Mouse (Mus musculus) stomach, postnatal 0 days (tissue): ENCODE data around the gene Gm36028. TPM values are rescaled to one million over a fixed set of nuclear protein-coding genes. Genes with fewer than 3 reads are reported as not detected.

Experiments used
- ATAC-seq: fragments of 200-750 bp; cut with Nextera tagmentation; 2 replicates; pipeline ENCODE4 v1.8.0; 2017; ENCODE audit not compliant: low FRiP score, low TSS enrichment
- DNase-seq: peaks from one replicate; pipeline ENCODE4 v3.0.0-alpha.2; 2016; ENCODE audit warnings: low spot score
- H3K27ac ChIP-seq: fragments of 300-500 bp; sonication (generic); replicated peaks from 2 replicates; pipeline ENCODE4 v1.5.1; 2014; ENCODE audit warnings: mild to moderate bottlenecking, control low read depth
- H3K27me3 ChIP-seq: fragments of 300-500 bp; sonication (generic); 2 replicates; pipeline ENCODE4 v1.6.1; 2014; ENCODE audit warnings: low read length; ENCODE audit not compliant: control insufficient read depth, insufficient read depth
- H3K36me3 ChIP-seq: fragments of 300-500 bp; sonication (generic); 2 replicates; pipeline ENCODE4 v1.6.1; 2014; ENCODE audit warnings: low read length, mixed read lengths; ENCODE audit not compliant: control insufficient read depth, insufficient read depth
- H3K4me1 ChIP-seq: fragments of 300-500 bp; sonication (generic); replicated peaks from 2 replicates; pipeline ENCODE4 v1.6.1; 2014; ENCODE audit warnings: antibody characterized with exemption; ENCODE audit not compliant: control insufficient read depth, insufficient read depth
- H3K4me2 ChIP-seq: fragments of 300-500 bp; sonication (generic); replicated peaks from 2 replicates; pipeline ENCODE4 v1.6.1; 2014; ENCODE audit warnings: low read depth, mild to moderate bottlenecking, control low read depth, moderate library complexity
- H3K4me3 ChIP-seq: fragments of 300-500 bp; sonication (generic); 2 replicates; pipeline ENCODE4 v1.5.1; 2014; ENCODE audit warnings: low read depth, low read length, control low read depth
- H3K9ac ChIP-seq: fragments of 300-500 bp; sonication (generic); 2 replicates; pipeline ENCODE4 v1.6.1; 2014; ENCODE audit warnings: mild to moderate bottlenecking, low read length, control low read depth, mixed read lengths
- H3K9me3 ChIP-seq: fragments of 300-500 bp; sonication (generic); 2 replicates; pipeline ENCODE4 v1.6.1; 2016; ENCODE audit warnings: low read length; ENCODE audit not compliant: control insufficient read depth
- CTCF ChIP-seq: IDR thresholded peaks from 2 replicates; pipeline ENCODE4 v1.5.1; 2016; ENCODE audit warnings: antibody characterized with exemption, low read depth, mild to moderate bottlenecking, moderate library complexity
- EP300 ChIP-seq: optimal IDR thresholded peaks from 2 replicates; pipeline ENCODE3; 2016; ENCODE audit warnings: antibody characterized with exemption
- WGBS: fragments of 180-500 bp; shearing (Covaris S2); extraction: QIAGEN DNeasy Blood & Tissue Kit; methylation state at CpG from one replicate; pipeline ENCODE4 v1.1.7; 2014; 5-methylcytosine and 5-hydroxymethylcytosine counted together
- polyA plus RNA-seq: library from polyadenylated mRNA; unstranded; fragments of >200 nt; fragmentation: Nextera tagmentation; extraction: Ambion mirVana; gene quantifications from 2 replicates; pipeline ENCODE4 v1.2.1, GENCODE M21; 2015

Gm36028 gene
- polyA plus RNA-seq, 1 experiment from 2014 or later: 0.29 TPM

DNA sequence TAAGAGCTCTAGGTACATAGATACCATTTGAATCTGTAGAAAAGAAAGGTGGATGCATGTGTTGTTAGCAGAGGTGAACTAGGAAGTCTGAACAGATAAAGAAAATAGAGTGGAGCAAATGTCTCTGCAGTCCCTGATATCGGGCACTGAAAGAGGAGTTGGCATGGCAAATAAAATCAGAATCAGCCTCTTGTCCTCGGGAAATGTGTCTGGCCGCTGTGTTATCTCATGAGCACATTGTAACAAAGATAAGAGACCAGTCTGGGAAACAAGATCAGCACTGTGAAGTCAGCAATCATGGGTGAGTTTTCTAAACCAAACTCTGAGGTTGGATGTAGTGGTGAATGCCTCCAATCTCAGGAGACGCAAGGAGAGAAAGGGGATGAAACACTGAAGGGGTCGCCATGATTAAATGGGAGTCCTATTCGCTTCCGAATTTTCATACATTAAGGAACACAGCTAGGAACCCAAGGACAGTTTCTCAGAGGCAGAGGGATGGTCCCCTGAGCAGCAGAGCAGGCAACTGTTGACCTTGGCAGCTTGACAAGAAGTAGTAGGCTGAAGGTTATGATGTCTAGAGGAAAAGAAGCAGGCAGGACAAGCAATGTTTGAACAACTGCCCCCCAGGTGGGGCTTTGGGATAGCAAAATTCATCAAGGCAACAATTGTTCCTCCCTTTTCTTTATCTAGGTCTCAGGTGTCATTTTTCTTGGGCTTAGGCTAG, 15.6 kb downstream of the Gm36028 start:
- DNase-seq (no peak), ATAC-seq (no peak)
- H3K4me3 ChIP-seq: no peak overlapping the region
- H3K4me1 ChIP-seq: no peaks in the 10 kb centered on the region
- H3K4me2 ChIP-seq: no peak overlapping the region
- H3K27me3 ChIP-seq: no peaks in the 10 kb centered on the region
- no peaks in the 10 kb centered on the region for H3K9me3 ChIP-seq
- H3K9ac ChIP-seq: no peak overlapping the region
- no peak for TF ChIP-seq CTCF
- no peak for TF ChIP-seq EP300
- H3K36me3 ChIP-seq: no peaks in the 10 kb centered on the region
- WGBS: 64% methylated on average over 7 of the region's 7 CpGs
- H3K27ac ChIP-seq: no peak overlapping the region

DNA sequence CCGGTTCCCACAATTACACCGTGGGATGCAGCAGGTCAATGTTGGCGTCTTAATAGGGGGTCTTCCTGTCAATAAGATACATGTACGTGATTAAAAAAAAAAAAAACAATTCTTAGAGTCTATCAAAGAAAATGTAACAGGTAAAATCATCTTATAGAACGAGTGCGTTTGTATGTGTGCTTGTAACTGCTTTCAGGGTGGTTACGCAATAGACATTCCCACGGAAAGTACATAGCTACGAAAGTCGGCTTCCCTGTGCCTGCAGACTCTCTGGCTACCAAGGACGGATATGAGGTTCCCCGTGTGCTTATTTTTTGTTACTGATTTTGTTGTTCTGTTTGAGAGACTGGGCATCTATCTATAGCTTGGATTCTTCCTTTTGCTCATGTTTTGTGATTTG, 17.2 kb downstream of the Gm36028 start:
- no peak for ATAC-seq
- Histone ChIP-seq H3K9me3 (no peaks in the 10 kb centered on the region), H3K4me1 (no peaks in the 10 kb centered on the region), H3K9ac (no peak overlapping the region), H3K4me3 (no peak overlapping the region), H3K36me3 (no peaks in the 10 kb centered on the region), H3K27me3 (no peaks in the 10 kb centered on the region), H3K4me2 (no peak overlapping the region), H3K27ac (no peak overlapping the region)
- no peak for DNase-seq
- 82% methylated on average over 12 of the region's 12 CpGs for WGBS
- TF ChIP-seq EP300 (no peak), CTCF (no peak)

DNA sequence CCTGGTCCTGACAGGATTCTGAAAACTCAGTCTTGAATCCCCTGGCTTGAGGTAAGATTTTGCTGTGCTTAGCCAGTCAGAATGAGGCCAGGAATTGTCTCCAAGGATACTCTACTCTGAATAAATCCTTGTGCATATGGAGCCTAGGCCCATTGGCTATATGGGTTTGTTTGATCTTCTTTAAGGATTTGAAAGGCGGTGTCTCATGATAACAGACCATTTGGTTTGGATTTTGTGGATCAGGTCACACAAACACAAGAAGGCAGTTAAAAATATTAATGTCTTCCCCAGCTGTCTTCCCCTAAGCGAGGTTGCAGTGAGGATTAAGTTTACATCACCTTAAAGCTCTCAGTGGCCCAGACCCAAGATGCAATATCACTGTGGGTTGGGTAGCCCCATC, 18.5 kb downstream of the Gm36028 start:
- 38% methylated on average over 2 of the region's 2 CpGs for WGBS
- TF ChIP-seq CTCF: no peak
- no peak for TF ChIP-seq EP300
- ATAC-seq: no peak
- no peak overlapping the region for H3K9ac ChIP-seq
- no peak for DNase-seq
- H3K36me3 ChIP-seq: no peaks in the 10 kb centered on the region
- no peak overlapping the region for H3K27ac ChIP-seq
- H3K9me3 ChIP-seq: no peaks in the 10 kb centered on the region
- no peak overlapping the region for H3K4me2 ChIP-seq
- no peaks in the 10 kb centered on the region for H3K27me3 ChIP-seq
- no peak overlapping the region for H3K4me3 ChIP-seq
- H3K4me1 ChIP-seq: no peaks in the 10 kb centered on the region

DNA sequence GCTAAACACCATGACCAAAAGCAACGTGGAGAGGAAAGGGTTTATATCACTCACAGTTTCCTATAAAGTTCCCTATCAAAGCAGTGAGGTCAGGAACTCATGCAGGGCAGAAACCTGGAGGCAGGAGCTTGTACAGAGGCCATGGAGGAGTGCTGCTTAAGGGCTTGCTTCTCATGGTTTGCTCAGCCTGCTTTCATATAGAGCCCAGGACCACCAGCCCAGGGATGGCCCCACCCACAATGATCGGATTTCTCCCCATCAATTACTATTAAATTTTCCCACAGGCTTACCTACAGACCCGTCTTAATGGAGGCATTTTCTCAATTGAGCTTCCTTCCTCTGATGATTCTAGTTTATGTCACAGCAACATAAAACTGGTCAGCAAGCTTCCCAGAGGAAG, 23.4 kb downstream of the Gm36028 start:
- TF ChIP-seq EP300 (no peak), CTCF (no peak)
- Histone ChIP-seq H3K4me2 (no peak overlapping the region), H3K27me3 (no peaks in the 10 kb centered on the region), H3K36me3 (peaks cover 3% of the 10 kb centered on the region), H3K27ac (no peak overlapping the region), H3K9me3 (no peaks in the 10 kb centered on the region), H3K4me1 (no peaks in the 10 kb centered on the region), H3K4me3 (no peak overlapping the region), H3K9ac (no peak overlapping the region)
- WGBS: 58% methylated on average over 3 of the region's 3 CpGs
- DNase-seq (no peak), ATAC-seq (no peak)

DNA sequence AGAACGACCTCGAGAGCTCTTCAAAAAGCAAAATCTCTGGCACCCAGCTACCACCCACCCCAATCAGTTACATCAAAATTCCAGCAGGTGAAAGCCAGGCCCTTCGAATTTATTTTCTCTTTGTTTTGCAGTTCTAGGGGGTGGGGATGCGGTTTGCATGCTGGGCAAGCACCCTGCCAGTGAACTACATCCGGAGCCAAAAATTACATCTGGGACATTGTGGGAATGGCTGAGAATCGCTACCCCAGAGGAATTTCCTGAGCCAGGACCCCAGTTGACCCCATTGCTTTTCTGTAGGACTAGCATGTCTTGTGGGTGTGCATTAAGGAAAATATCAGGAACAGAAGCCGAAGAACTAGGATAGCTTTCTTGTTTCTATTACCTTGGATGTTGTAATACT, 29.9 kb downstream of the Gm36028 start:
- 84% methylated on average over 7 of the region's 7 CpGs for WGBS
- TF ChIP-seq EP300: no peak
- TF ChIP-seq CTCF: no peak
- DNase-seq (no peak), ATAC-seq (no peak)
- no peaks in the 10 kb centered on the region for H3K4me1 ChIP-seq
- H3K36me3 ChIP-seq: peaks cover 33% of the 10 kb centered on the region
- H3K27ac ChIP-seq: no peak overlapping the region
- H3K9ac ChIP-seq: no peak overlapping the region
- no peaks in the 10 kb centered on the region for H3K27me3 ChIP-seq
- H3K4me3 ChIP-seq: no peak overlapping the region
- H3K4me2 ChIP-seq: no peak overlapping the region
- no peaks in the 10 kb centered on the region for H3K9me3 ChIP-seq

DNA sequence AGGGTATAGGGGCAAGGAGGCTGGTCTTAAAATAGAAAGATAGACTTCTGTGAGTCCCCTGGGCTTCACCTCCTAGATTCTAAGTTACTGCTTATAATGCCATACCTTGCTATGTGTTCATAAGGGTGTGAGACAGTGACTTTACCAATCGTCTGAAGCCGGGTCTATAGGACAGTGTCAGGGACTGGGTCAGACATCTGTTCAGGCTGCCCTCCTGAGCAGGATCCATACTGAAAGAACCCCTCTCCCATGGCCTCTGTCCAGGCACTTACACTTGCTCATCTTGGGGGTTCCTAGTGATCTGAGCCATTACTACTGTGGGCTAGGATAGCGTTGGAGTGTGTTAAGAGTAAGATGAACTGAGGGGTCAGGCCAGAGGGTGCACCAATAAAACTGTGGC, 34.7 kb downstream of the Gm36028 start:
- peaks cover 55% of the 10 kb centered on the region for H3K36me3 ChIP-seq
- no peak overlapping the region for H3K4me3 ChIP-seq
- no peak overlapping the region for H3K27ac ChIP-seq
- no peaks in the 10 kb centered on the region for H3K27me3 ChIP-seq
- TF ChIP-seq CTCF (no peak), EP300 (no peak)
- no peak for ATAC-seq
- no peaks in the 10 kb centered on the region for H3K4me1 ChIP-seq
- 94% methylated on average over 3 of the region's 3 CpGs for WGBS
- no peak overlapping the region for H3K9ac ChIP-seq
- H3K4me2 ChIP-seq: no peak overlapping the region
- no peak for DNase-seq
- H3K9me3 ChIP-seq: no peaks in the 10 kb centered on the region
